Comparison of ENCODE assay signal across 15 mouse cellular contexts in genomic region chr4:41781748-41782485, GRCm38 (mm10). TPM values are rescaled to one million over a fixed set of nuclear protein-coding genes. Genes with fewer than 3 reads are reported as not detected.
DNase-seq lines count a peak whose midpoint lies in the region; ATAC-seq lines count a peak whose summit lies in the region.
"Not testable (repeated sequence)": the region's sequence is repeated elsewhere in the genome, so short reads cannot be mapped to it uniquely, and the experiment has no call there.
"Had no signal": no experiment of that assay in that cellular context is flagged by ENCODE, and none has a peak within 500 bp of the region (broad histone marks: within the 10 kb centered on the region; RNA-seq: fewer than 3 reads in every experiment).

No protein-coding gene starts in this region.

- not testable (repeated sequence) for H3K9ac ChIP-seq in forebrain, embryonic 12.5 days; heart, embryonic 15.5 days; kidney, embryonic 15.5 days
- H3K9ac ChIP-seq in limb, embryonic 13.5 days: peak overlapping the region; percentile 39; the same call in 1 of the 2 replicates
- H3K9ac ChIP-seq in midbrain, embryonic 11.5 days (ENCODE audit: low read length): 0 out of 2 replicates have a peak overlapping the region, but pooled peaks have one; percentile 12

- DNase-seq in brain, adult 2 months (ENCODE audit: low read depth, low spot score): peak; percentile 68
- DNase-seq in embryonic facial prominence, embryonic 10.5 days (ENCODE audit: low spot score): peak; percentile 10
- peak; percentile 91 for DNase-seq in heart, adult 11 months
- DNase-seq in midbrain, embryonic 11.5 days (ENCODE audit: low spot score, missing footprints): peak; percentile 68

- H3K36me3 ChIP-seq in embryonic facial prominence, embryonic 10.5 days (replicated peaks); forebrain, embryonic 12.5 days (replicated peaks); heart, embryonic 15.5 days; kidney, embryonic 15.5 days; limb, embryonic 13.5 days; midbrain, embryonic 11.5 days (ENCODE audit: control insufficient read depth, insufficient read depth, low read length): not testable (repeated sequence)

- not testable (repeated sequence) for H3K27me3 ChIP-seq in embryonic facial prominence, embryonic 10.5 days (replicated peaks; ENCODE audit: low read depth, poor library complexity, severe bottlenecking); forebrain, embryonic 12.5 days; heart, embryonic 15.5 days; kidney, embryonic 15.5 days; limb, embryonic 13.5 days; midbrain, embryonic 11.5 days (ENCODE audit: control insufficient read depth, insufficient read depth, low read length)

- WGBS in embryonic facial prominence, embryonic 10.5 days: 9% methylated on average over 20 of the region's 21 CpGs
- 18% methylated on average over 14 of the region's 21 CpGs for WGBS in forebrain, embryonic 12.5 days
- WGBS in heart, embryonic 15.5 days: 11% methylated on average over 14 of the region's 21 CpGs
- 18% methylated on average over 16 of the region's 21 CpGs for WGBS in kidney, embryonic 15.5 days
- 20% methylated on average over 14 of the region's 21 CpGs for WGBS in limb, embryonic 13.5 days
- 15% methylated on average over 16 of the region's 21 CpGs for WGBS in midbrain, embryonic 11.5 days

- not testable (repeated sequence) for H3K27ac ChIP-seq in embryonic facial prominence, embryonic 10.5 days (replicated peaks); forebrain, embryonic 12.5 days; heart, embryonic 15.5 days; kidney, embryonic 15.5 days; limb, embryonic 13.5 days; midbrain, embryonic 11.5 days (ENCODE audit: low read depth, low read length)

- H3K4me2 ChIP-seq in forebrain, embryonic 12.5 days: 0 out of 2 replicates have a peak overlapping the region, but pooled peaks have one; percentile 4
- H3K4me2 ChIP-seq in heart, embryonic 15.5 days: peak overlapping the region; percentile 53
- H3K4me2 ChIP-seq in kidney, embryonic 15.5 days: 0 out of 2 replicates have a peak overlapping the region, but pooled peaks have one; percentile 19
- peak overlapping the region; percentile 37 for H3K4me2 ChIP-seq in limb, embryonic 13.5 days (replicated peaks)
- H3K4me2 ChIP-seq in midbrain, embryonic 11.5 days: not testable (repeated sequence)

- not testable (repeated sequence) for ATAC-seq in forebrain, embryonic 12.5 days (ENCODE audit: low FRiP score); heart, embryonic 15.5 days (replicated peaks; ENCODE audit: insufficient number of reproducible peaks, insufficient read depth, low FRiP score, low read depth); kidney, embryonic 15.5 days (replicated peaks; ENCODE audit: low FRiP score); limb, embryonic 13.5 days (ENCODE audit: low FRiP score, low read depth); midbrain, embryonic 11.5 days (ENCODE audit: low FRiP score)

- peaks cover 13% of the 10 kb centered on the region for H3K4me1 ChIP-seq in embryonic facial prominence, embryonic 10.5 days
- not testable (repeated sequence) for H3K4me1 ChIP-seq in forebrain, embryonic 12.5 days; heart, embryonic 15.5 days (replicated peaks); kidney, embryonic 15.5 days; limb, embryonic 13.5 days; midbrain, embryonic 11.5 days (ENCODE audit: control insufficient read depth, insufficient read depth, low read length)

- peak overlapping the region; percentile 13; the same call in 1 of the 2 replicates for H3K4me3 ChIP-seq in embryonic facial prominence, embryonic 10.5 days
- H3K4me3 ChIP-seq in forebrain, embryonic 12.5 days (replicated peaks); kidney, embryonic 15.5 days (replicated peaks); limb, embryonic 13.5 days; midbrain, embryonic 11.5 days (ENCODE audit: low read depth, low read length): not testable (repeated sequence)
- H3K4me3 ChIP-seq in heart, embryonic 15.5 days: peak overlapping the region; percentile 22; the same call in 1 of the 2 replicates

- not testable (repeated sequence) for H3K9me3 ChIP-seq in embryonic facial prominence, embryonic 10.5 days; forebrain, embryonic 12.5 days; heart, embryonic 15.5 days (replicated peaks); kidney, embryonic 15.5 days (replicated peaks); limb, embryonic 13.5 days; midbrain, embryonic 11.5 days (ENCODE audit: control insufficient read depth, low read length)

RNA-seq across cellular contexts. Expression of gene Ccl27a, which starts 7.9 kb away (rescaled TPM):
- 41.4 and 43.2 TPM in 2 replicates for polyA plus RNA-seq in embryonic facial prominence, embryonic 10.5 days (2016; fragmentation: Nextera tagmentation; extraction: Ambion mirVana)
- polyA plus RNA-seq in forebrain, embryonic 12.5 days (2016; fragmentation: Nextera tagmentation; extraction: Ambion mirVana): 119 and 122 TPM in 2 replicates
- 40.2 and 47.1 TPM in 2 replicates for polyA plus RNA-seq in heart, embryonic 15.5 days (2015; fragmentation: Nextera tagmentation; extraction: Ambion mirVana)
- polyA plus RNA-seq in kidney, embryonic 15.5 days (2015; fragmentation: Nextera tagmentation; extraction: Ambion mirVana): 36.5 and 42.4 TPM in 2 replicates
- 53.0 and 64.8 TPM in 2 replicates for polyA plus RNA-seq in limb, embryonic 13.5 days (2015; fragmentation: Nextera tagmentation; extraction: Ambion mirVana)
- 71.1 and 73.5 TPM in 2 replicates for polyA plus RNA-seq in midbrain, embryonic 11.5 days (2014; fragmentation: Nextera tagmentation; extraction: Ambion mirVana)

RNA-seq across cellular contexts. Expression of gene Sigmar1, which starts 26.0 kb away (rescaled TPM):
- 87.6 and 91.5 TPM in 2 replicates for polyA plus RNA-seq in embryonic facial prominence, embryonic 10.5 days (2016; fragmentation: Nextera tagmentation; extraction: Ambion mirVana)
- 57.3 and 57.8 TPM in 2 replicates for polyA plus RNA-seq in forebrain, embryonic 12.5 days (2016; fragmentation: Nextera tagmentation; extraction: Ambion mirVana)
- 41.7 and 60.3 TPM in 2 replicates for polyA plus RNA-seq in heart, embryonic 15.5 days (2015; fragmentation: Nextera tagmentation; extraction: Ambion mirVana)
- polyA plus RNA-seq in kidney, embryonic 15.5 days (2015; fragmentation: Nextera tagmentation; extraction: Ambion mirVana): 79.7 and 87.4 TPM in 2 replicates
- polyA plus RNA-seq in limb, embryonic 13.5 days (2015; fragmentation: Nextera tagmentation; extraction: Ambion mirVana): 81.8 and 84.6 TPM in 2 replicates
- 67.5 and 70.8 TPM in 2 replicates for polyA plus RNA-seq in midbrain, embryonic 11.5 days (2014; fragmentation: Nextera tagmentation; extraction: Ambion mirVana)

RNA-seq across cellular contexts. Expression of gene Galt, which starts 26.9 kb away (rescaled TPM):
- 31.2 and 34.3 TPM in 2 replicates for polyA plus RNA-seq in embryonic facial prominence, embryonic 10.5 days (2016; fragmentation: Nextera tagmentation; extraction: Ambion mirVana)
- 16.6 and 19.8 TPM in 2 replicates for polyA plus RNA-seq in forebrain, embryonic 12.5 days (2016; fragmentation: Nextera tagmentation; extraction: Ambion mirVana)
- polyA plus RNA-seq in heart, embryonic 15.5 days (2015; fragmentation: Nextera tagmentation; extraction: Ambion mirVana): 54.8 and 59.2 TPM in 2 replicates
- polyA plus RNA-seq in kidney, embryonic 15.5 days (2015; fragmentation: Nextera tagmentation; extraction: Ambion mirVana): 50.7 and 52.5 TPM in 2 replicates
- polyA plus RNA-seq in limb, embryonic 13.5 days (2015; fragmentation: Nextera tagmentation; extraction: Ambion mirVana): 40.4 and 47.3 TPM in 2 replicates
- polyA plus RNA-seq in midbrain, embryonic 11.5 days (2014; fragmentation: Nextera tagmentation; extraction: Ambion mirVana): 19.5 and 19.7 TPM in 2 replicates

RNA-seq across cellular contexts. Expression of gene Arid3c, which starts 51.0 kb away (rescaled TPM):
- 0.50 and 0.86 TPM in 2 replicates for polyA plus RNA-seq in embryonic facial prominence, embryonic 10.5 days (2016; fragmentation: Nextera tagmentation; extraction: Ambion mirVana)
- polyA plus RNA-seq in forebrain, embryonic 12.5 days (2016; fragmentation: Nextera tagmentation; extraction: Ambion mirVana): 0.42 and 0.46 TPM in 2 replicates
- polyA plus RNA-seq in heart, embryonic 15.5 days (2015; fragmentation: Nextera tagmentation; extraction: Ambion mirVana): not detected in 2 replicates
- polyA plus RNA-seq in kidney, embryonic 15.5 days (2015; fragmentation: Nextera tagmentation; extraction: Ambion mirVana): 0.12 and 0.17 TPM in 2 replicates
- 0.14 TPM in 1 of 2 replicates, not detected in the other for polyA plus RNA-seq in limb, embryonic 13.5 days (2015; fragmentation: Nextera tagmentation; extraction: Ambion mirVana)
- 0.72 and 1.8 TPM in 2 replicates for polyA plus RNA-seq in midbrain, embryonic 11.5 days (2014; fragmentation: Nextera tagmentation; extraction: Ambion mirVana)
- polyA plus RNA-seq: activated CD4-positive, CD25-positive, alpha-beta regulatory T cell, adult 4 months; forebrain, embryonic 16.5 days; gonadal fat pad, adult 2 months; kidney, embryonic 16.5 days; liver, embryonic 13.5 days; lung, adult 2 months; spleen, adult 2 months had no signal

RNA-seq across cellular contexts. Expression of gene Dctn3, which starts 58.9 kb away (rescaled TPM):
- 133 and 140 TPM in 2 replicates for polyA plus RNA-seq in embryonic facial prominence, embryonic 10.5 days (2016; fragmentation: Nextera tagmentation; extraction: Ambion mirVana)
- polyA plus RNA-seq in forebrain, embryonic 12.5 days (2016; fragmentation: Nextera tagmentation; extraction: Ambion mirVana): 159 and 179 TPM in 2 replicates
- 122 and 125 TPM in 2 replicates for polyA plus RNA-seq in heart, embryonic 15.5 days (2015; fragmentation: Nextera tagmentation; extraction: Ambion mirVana)
- 128 and 132 TPM in 2 replicates for polyA plus RNA-seq in kidney, embryonic 15.5 days (2015; fragmentation: Nextera tagmentation; extraction: Ambion mirVana)
- polyA plus RNA-seq in limb, embryonic 13.5 days (2015; fragmentation: Nextera tagmentation; extraction: Ambion mirVana): 104 and 106 TPM in 2 replicates
- polyA plus RNA-seq in midbrain, embryonic 11.5 days (2014; fragmentation: Nextera tagmentation; extraction: Ambion mirVana): 154 and 155 TPM in 2 replicates

Comparison
In these comparisons a context has a peak if more than half of its experiments do, and no peak if none do; other contexts are left out.
1. DNase-seq: peak in every context shown above with its lines; median percentile 91 in heart, adult 11 months; 68 in brain, adult 2 months; 68 in midbrain, embryonic 11.5 days; 10 in embryonic facial prominence, embryonic 10.5 days.